Mouse (Mus musculus): ENCODE measurements at regions not wholly inside any gene's neighbourhood (a gene's known extent, or its start where the extent isn't known, plus 50 kb on each side); places are given as distances from the start of the nearest gene placed in this dataset.

DNA sequence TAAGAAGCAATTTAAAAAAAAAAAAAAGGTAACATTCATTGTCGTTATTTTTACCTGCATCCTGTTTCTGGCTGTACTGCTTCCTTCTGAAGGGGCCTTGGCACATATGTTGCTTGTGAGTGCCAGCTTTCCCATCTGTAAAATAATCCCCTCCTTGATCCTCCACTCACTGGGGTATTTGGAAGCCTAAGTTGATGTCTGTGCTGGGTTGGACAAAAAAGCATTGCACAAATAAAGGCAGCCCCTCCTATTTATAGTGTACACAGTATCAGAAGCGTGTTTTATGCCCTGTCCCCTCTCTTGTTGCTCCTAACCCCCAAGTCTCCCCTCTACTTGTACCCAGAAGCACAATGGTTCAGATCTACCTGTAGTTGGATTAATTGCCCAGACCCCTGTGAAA lies 195.0 kb downstream of the Brinp2 start:
- no peak for DNase-seq (ENCODE audit: low read depth, low spot score)

DNA sequence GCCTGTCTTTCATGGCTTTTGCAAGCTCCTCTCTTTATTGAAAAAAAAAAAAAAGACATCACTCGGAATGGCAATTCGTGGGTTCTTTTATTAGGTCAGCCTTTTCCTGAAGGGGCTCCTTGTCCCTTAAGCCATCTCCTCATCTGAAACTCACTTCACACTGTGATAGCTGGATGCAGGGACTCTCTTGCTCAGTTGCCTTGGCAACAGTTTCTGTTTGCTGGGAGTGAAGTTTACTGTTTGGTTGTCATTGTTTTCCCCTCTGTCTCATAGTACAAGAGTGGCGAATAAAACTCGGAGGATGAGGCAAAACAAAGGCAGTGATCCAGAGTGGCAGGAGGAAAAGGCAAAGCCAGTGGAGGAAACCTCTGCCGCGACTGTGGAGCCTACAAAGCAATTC lies 194.6 kb downstream of the Brinp2 start:
- DNase-seq (ENCODE audit: low read depth, low spot score) = no peak

DNA sequence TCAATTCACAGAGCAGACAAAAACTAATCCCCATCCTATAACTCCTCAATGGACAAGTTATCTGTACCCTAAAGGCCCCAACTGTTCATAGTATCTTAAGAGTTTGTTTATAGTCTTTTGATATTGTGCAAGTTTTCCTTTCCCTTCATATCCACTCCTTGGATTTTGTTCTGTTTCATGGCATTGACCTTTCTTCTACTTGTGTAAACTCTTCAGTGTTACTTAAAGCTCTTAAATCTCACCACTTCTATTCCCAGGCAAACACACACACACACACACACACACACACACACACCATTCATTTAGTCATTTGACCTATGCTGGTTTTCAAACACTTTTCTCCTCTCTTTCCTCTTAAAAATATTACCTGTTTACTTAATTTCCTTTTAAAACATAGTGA lies 192.7 kb downstream of the Brinp2 start:
- no peak for DNase-seq (ENCODE audit: low read depth, low spot score)

DNA sequence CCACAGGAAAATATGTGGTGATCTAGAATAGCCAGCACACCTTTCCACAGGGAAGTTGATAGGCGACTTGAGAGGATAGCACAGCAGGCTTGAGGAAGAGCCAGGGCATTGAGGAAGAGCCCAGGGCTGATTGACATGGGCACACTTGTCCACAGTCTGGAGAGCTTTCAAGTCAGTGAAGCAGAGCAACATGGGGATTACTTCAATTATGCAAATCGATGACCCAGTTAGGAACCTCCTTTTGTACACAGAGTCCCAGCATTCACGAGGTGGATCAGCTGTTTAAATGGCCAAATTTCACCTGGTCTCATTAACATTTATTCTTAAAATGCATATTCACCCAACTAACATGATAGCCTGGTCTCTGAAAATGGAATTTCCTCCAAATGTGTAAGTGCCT lies 186.1 kb downstream of the Brinp2 start:
- DNase-seq (ENCODE audit: low read depth, low spot score) = no peak

DNA sequence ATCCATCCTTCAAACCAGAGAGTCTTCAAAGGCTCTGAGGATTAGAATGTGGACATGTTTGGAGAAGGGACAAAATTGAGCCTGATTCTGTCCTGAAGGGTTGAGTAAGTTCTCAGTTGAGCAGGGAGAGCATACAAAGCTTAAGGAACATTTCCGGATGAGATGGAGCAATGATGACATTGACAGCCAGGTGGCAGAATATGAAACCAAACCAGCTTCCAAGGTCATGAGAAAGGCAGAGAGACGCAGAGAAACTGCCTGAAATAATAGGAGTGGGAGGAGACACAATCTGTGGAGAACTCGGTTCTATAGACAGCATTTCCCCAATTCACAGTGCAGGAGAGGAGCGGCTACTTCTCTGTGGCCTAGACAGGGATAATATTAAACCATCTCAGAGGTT lies 176.0 kb downstream of the Brinp2 start:
- no peak for DNase-seq (ENCODE audit: low read depth, low spot score)

DNA sequence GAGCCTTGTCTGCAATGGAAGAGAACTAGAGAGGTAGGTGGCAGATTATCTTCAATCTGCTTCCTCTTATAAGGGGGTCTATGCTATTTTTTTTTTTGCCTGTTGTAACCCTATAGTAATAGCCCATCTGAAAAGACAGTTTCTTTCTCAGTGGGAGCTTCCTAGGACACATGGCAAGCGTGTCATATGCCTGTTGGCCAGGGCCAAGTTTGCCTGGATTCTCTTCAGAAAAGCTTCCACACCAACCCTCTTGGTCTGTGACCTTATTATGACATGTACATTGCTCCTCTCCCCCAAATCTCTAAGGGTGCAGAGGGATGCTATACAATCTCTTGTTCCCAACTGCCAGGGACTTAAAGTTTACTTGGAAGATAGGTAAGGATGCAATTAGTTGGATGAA lies 174.8 kb downstream of the Brinp2 start:
- DNase-seq (ENCODE audit: low read depth, low spot score) = no peak

DNA sequence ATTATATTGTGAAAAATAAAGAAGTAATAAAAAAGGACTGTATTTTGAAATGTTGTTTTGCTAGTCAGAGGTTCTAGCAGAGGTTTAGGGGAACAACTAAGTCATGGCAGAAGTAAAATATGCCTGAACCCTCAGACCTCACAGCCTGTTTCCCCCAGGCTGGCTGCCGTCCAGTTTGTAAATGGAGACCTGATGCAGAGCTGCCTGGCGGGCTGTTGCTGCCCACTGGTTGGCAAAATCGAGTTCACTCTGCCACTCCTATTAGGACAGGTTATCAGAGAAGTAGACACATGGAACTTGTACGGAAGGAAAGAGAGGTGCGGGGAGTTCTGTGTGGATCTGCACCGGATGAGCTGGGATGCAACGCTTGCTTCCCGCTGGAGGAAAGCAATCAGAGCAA lies 168.5 kb downstream of the Brinp2 start:
- no peak for DNase-seq (ENCODE audit: low read depth, low spot score)

DNA sequence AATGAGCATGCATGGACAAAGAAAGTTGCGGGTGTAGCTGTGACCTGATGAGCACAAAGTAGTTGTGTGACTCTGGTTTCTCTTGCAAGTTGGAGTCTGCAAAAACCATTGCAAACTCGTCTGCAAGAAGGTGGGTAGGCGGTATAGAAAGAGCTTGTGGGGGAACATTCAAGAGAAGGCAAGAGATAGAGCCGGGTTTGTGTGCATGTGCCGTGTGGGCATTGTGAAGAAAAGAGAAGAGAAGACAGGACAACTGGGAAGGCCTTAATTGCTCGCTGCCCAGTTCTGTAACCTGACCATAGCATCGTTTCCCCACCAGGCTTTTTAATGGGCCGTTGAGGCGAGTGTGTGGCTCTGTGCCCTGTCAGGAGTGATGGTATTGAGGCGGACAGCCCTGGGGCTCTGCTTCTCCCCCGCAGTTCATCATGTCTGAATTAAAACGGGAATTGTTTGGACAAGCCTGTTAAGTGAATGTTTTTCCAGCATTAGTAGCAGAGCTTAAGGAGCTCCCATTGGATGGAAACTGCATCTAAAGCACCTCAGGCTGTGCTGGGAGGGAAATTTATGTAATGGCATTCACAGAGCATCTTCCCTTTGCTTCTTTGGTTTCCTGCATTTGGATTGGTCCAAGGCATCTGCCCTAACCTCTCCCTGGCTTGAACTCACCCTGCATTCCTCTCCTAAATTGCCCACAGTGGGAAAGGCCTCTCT lies 163.1 kb downstream of the Brinp2 start:
- no peak for DNase-seq (ENCODE audit: low read depth, low spot score)

DNA sequence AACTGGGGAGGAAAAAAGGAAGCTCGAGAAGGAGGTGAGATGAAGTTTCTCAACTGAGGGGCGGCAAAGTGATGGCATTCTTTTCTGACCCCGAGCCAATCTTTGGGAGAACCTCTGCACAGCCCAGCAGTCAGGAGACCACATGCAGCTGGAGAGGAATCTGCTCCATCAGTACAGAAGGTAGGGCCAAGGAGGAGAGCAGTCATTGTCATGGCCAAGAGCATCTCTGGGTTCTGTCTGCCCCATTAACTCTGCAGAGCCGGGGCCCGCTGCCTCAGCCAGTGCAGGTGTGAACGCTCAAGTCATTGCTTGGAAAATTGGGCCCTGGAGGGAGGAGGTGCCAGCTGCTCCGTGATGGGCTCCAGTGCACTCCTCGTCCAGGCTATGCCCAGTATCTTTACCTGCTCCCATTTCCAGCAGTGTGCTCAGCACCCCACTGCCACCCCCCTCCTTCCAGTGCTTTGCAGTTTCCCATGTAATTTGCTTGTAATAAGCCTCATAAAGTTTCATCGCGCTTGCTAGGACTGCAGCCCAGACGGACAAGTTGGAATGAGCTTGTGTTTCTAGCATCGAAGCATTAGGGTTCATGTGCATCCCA lies 162.1 kb downstream of the Brinp2 start:
- DNase-seq (ENCODE audit: low read depth, low spot score) = no peak
